Mouse (Mus musculus): Measurements from ENCODE around the gene Pcnx3.
A peak's percentile ranks its signal among the peaks of the same experiment; 100 is the strongest.

Pcnx3 gene

DNA sequence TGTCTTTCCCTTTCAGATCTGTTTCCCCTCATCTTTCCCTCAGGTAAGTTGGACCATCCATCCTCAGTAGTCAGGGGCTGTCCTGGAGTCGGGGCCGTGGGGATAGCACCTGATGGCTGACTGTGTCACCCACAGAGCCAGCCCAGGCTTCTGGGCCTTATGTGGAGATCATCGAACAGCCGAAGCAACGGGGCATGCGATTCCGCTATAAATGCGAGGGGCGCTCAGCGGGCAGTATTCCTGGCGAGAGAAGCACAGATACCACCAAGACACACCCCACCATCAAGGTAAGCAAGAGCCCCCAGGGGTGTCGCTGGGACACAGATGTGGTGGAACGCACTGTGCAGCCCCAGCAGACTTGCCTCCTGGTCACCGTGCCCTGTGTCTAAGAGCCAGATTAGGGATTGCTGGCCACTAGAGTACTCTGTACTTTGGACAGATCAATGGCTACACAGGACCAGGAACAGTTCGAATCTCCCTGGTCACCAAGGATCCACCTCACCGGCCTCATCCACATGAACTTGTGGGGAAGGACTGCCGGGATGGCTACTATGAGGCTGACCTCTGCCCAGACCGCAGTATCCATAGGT is 50.2 kb downstream of the Pcnx3 start:
- no peak for DNase-seq

- DNase-seq = peak; percentile 96
These were observed 51.4 kb downstream of the Pcnx3 start, which contains the start of gene Rela for GRCm38 (mm10) chr19:5637069-5638047. Gene Rela (plus strand): TSS chr19:5637483.

- peak; percentile 67 for DNase-seq
These were observed 52.1 kb downstream of the Pcnx3 start for GRCm38 (mm10) chr19:5636571-5637041.

GRCm38 (mm10) chr19:5636036-5636570 is 52.6 kb downstream of the Pcnx3 start:
- no peak for DNase-seq

GRCm38 (mm10) chr19:5632120-5632519 is 56.6 kb downstream of the Pcnx3 start:
- DNase-seq = no peak

DNA sequence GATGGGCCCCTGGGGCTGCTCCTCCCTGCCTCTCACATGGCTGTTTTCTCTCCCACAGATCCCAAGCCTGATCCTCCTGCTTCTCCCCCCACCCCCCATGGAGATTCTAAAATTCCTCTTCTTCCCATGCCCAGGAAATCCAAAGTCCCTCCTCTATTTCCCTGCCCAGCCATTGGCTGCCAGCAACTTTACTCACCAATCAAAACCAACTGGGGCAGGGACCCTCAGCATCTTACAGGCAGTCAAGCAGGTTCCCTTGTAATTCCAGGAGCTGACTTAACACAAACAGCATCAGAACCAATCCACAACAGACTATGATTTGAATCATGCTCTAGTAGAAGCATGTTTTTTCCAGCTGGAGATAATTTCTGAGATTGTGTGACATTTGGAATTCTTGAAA is 58.8 kb downstream of the Pcnx3 start:
- DNase-seq = no peak

GRCm38 (mm10) chr19:5625311-5625710 is 63.4 kb downstream of the Pcnx3 start:
- DNase-seq = no peak

- no peak for DNase-seq
These were observed 66.8 kb downstream of the Pcnx3 start for GRCm38 (mm10) chr19:5621884-5622283.

- no peak for DNase-seq
These were observed 68.7 kb downstream of the Pcnx3 start for GRCm38 (mm10) chr19:5620007-5620406.

GRCm38 (mm10) chr19:5614953-5615352 is 73.8 kb downstream of the Pcnx3 start:
- peak; percentile 92 for DNase-seq

Measured in lung, postnatal 36 days (tissue).